8 mouse cellular contexts compared by ENCODE assay signal in the genomic region with DNA sequence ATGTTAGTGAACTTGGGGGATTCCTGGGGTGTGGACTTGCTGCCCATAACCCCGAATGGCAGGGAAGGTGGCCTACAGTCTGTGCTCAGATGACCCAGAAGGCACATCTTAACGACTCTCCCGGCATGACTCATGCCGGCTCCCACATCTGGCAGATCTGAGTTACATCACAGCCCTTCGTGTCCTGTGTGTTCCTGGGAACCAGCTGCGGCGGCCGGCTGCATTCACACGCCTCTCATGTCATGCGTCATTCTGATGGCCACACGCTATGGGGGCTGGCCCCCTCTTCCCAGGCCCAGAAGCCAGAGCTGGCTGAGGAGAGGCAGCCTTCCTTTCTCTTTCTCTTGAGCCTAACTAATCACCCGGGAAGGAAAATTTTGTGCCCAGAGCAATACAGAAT.
DNase-seq lines count a peak whose midpoint lies in the region; ATAC-seq lines count a peak whose summit lies in the region.

No protein-coding gene starts in this region.

- WGBS in kidney, embryonic 14.5 days = 27% methylated on average over 12 of the region's 12 CpGs
- WGBS in neural tube, embryonic 14.5 days = 43% methylated on average over 12 of the region's 12 CpGs

- no peak overlapping the region for H3K9ac ChIP-seq in kidney, embryonic 14.5 days (ENCODE audit: low read depth, low read length)
- H3K9ac ChIP-seq in neural tube, embryonic 14.5 days (replicated peaks; ENCODE audit: low read depth, low read length) = no peak overlapping the region

- H3K4me2 ChIP-seq in kidney, embryonic 14.5 days (replicated peaks; ENCODE audit: low read depth, low read length) = no peak overlapping the region
- H3K4me2 ChIP-seq in neural tube, embryonic 14.5 days (ENCODE audit: low read depth, low read length) = no peak overlapping the region

- no peak overlapping the region for H3K4me3 ChIP-seq in kidney, embryonic 14.5 days (ENCODE audit: low read length)
- H3K4me3 ChIP-seq in neural tube, embryonic 14.5 days (ENCODE audit: low read depth, low read length) = no peak overlapping the region

- H3K4me1 ChIP-seq in kidney, embryonic 14.5 days (ENCODE audit: control insufficient read depth, insufficient read depth, low read length) = peaks cover 16% of the 10 kb centered on the region
- peaks cover 4% of the 10 kb centered on the region; the same call in 1 of the 2 replicates for H3K4me1 ChIP-seq in neural tube, embryonic 14.5 days (ENCODE audit: control insufficient read depth, insufficient read depth, low read length)

- H3K27me3 ChIP-seq in kidney, embryonic 14.5 days (ENCODE audit: control insufficient read depth, insufficient read depth, low read length) = no peaks in the 10 kb centered on the region
- H3K27me3 ChIP-seq in neural tube, embryonic 14.5 days (ENCODE audit: control insufficient read depth, insufficient read depth, low read length) = no peaks in the 10 kb centered on the region

- no peak overlapping the region for H3K27ac ChIP-seq in kidney, embryonic 14.5 days (ENCODE audit: low read depth, low read length)
- 0 out of 2 replicates have a peak overlapping the region, but pooled peaks have one; percentile 8 for H3K27ac ChIP-seq in neural tube, embryonic 14.5 days (ENCODE audit: low read depth, low read length)

- H3K36me3 ChIP-seq in kidney, embryonic 14.5 days (ENCODE audit: control insufficient read depth, insufficient read depth, low read length) = no peaks in the 10 kb centered on the region
- H3K36me3 ChIP-seq in neural tube, embryonic 14.5 days (ENCODE audit: control insufficient read depth, insufficient read depth, low read length) = no peaks in the 10 kb centered on the region

- no peak for DNase-seq in kidney, adult 8-10 months
- peak; percentile 67 for DNase-seq in adrenal gland, adult 8-10 months
- DNase-seq in kidney, postnatal 10 days = peak; percentile 75
- DNase-seq in thymus, postnatal 0 days (ENCODE audit: low spot score) = no peak
- DNase-seq in frontal cortex, adult 2 months (ENCODE audit: extremely low spot score in 1 of 2, low spot score in 1 of 2) = no peak

- peak; percentile 77 for ATAC-seq in kidney, embryonic 14.5 days (ENCODE audit: low FRiP score, low TSS enrichment)
- ATAC-seq in granulocyte monocyte progenitor cell, adult 5-6 weeks (replicated peaks; ENCODE audit: poor library complexity, severe bottlenecking) = peak; percentile 27; the same call in 1 of the 2 replicates
- no peak; the same call in 1 of the 2 replicates for ATAC-seq in neural tube, embryonic 14.5 days (ENCODE audit: low read depth)

- H3K9me3 ChIP-seq in kidney, embryonic 14.5 days (ENCODE audit: control insufficient read depth, low read length) = no peaks in the 10 kb centered on the region
- no peaks in the 10 kb centered on the region for H3K9me3 ChIP-seq in neural tube, embryonic 14.5 days (ENCODE audit: control insufficient read depth, low read length)

Comparison
In these comparisons a context has a peak if more than half of its experiments do, and no peak if none do; other contexts are left out.
1. DNase-seq: peak in adrenal gland, adult 8-10 months (single experiment) and kidney, postnatal 10 days (single experiment); none in kidney, adult 8-10 months (0 of 2), thymus, postnatal 0 days (single experiment) and frontal cortex, adult 2 months (0 of 2).